Mouse (Mus musculus) heart, postnatal 0 days (tissue): ENCODE measurements around the gene Lefty2. TPM values are rescaled to one million over a fixed set of nuclear protein-coding genes. Genes with fewer than 3 reads are reported as not detected.

Experiments used
- ATAC-seq: fragments of 200-750 bp; cut with Nextera tagmentation; 2 replicates; pipeline ENCODE4 v1.8.0; 2017; ENCODE audit warnings: low read depth, moderate number of reproducible peaks, moderate library complexity; ENCODE audit not compliant: insufficient read depth
- DNase-seq: peaks from one replicate; pipeline ENCODE4 v3.0.0-alpha.2; 2016; ENCODE audit warnings: low spot score
- H3K27ac ChIP-seq: fragments of 300-500 bp; sonication (generic); 2 replicates; pipeline ENCODE4 v1.5.1; 2014; ENCODE audit warnings: low read depth, mild to moderate bottlenecking
- H3K27me3 ChIP-seq: fragments of 300-500 bp; sonication (generic); 2 replicates; pipeline ENCODE4 v1.6.1; 2014; ENCODE audit warnings: low read length, mixed read lengths; ENCODE audit not compliant: control insufficient read depth, insufficient read depth
- H3K36me3 ChIP-seq: fragments of 300-500 bp; sonication (generic); replicated peaks from 2 replicates; pipeline ENCODE4 v1.6.1; 2014; ENCODE audit warnings: low read length, mixed read lengths; ENCODE audit not compliant: control insufficient read depth, insufficient read depth
- H3K4me1 ChIP-seq: fragments of 300-500 bp; sonication (generic); 2 replicates; pipeline ENCODE4 v1.6.1; 2014; ENCODE audit warnings: antibody characterized with exemption; ENCODE audit not compliant: control insufficient read depth, insufficient read depth
- H3K4me2 ChIP-seq: fragments of 300-500 bp; sonication (generic); 2 replicates; pipeline ENCODE4 v1.6.1; 2014; ENCODE audit warnings: low read depth, mild to moderate bottlenecking, low read length, moderate library complexity
- H3K4me3 ChIP-seq: fragments of 300-500 bp; sonication (generic); 2 replicates; pipeline ENCODE4 v1.5.1; 2014; ENCODE audit warnings: low read depth, low read length
- H3K9ac ChIP-seq: fragments of 300-500 bp; sonication (generic); replicated peaks from 2 replicates; pipeline ENCODE4 v1.6.1; 2014; ENCODE audit warnings: low read depth, low read length, mixed read lengths
- H3K9me3 ChIP-seq: fragments of 300-500 bp; sonication (generic); replicated peaks from 2 replicates; pipeline ENCODE4 v1.6.1; 2016; ENCODE audit warnings: low read length; ENCODE audit not compliant: control insufficient read depth
- CTCF ChIP-seq: IDR thresholded peaks from 2 replicates; pipeline ENCODE4 v1.5.1; 2016; ENCODE audit warnings: antibody characterized with exemption, control low read depth, low read depth
- EP300 ChIP-seq: IDR thresholded peaks from 2 replicates; pipeline ENCODE4 v1.6.1; 2016; ENCODE audit warnings: antibody characterized with exemption, low read depth
- WGBS: fragments of 180-500 bp; shearing (Covaris S2); extraction: QIAGEN DNeasy Blood & Tissue Kit; methylation state at CpG from one replicate; pipeline ENCODE4 v1.1.7; 2014; 5-methylcytosine and 5-hydroxymethylcytosine counted together
- polyA plus RNA-seq: library from polyadenylated mRNA; unstranded; fragments of >200 nt; fragmentation: Nextera tagmentation; extraction: Ambion mirVana; gene quantifications from 2 replicates; pipeline ENCODE4 v1.2.1, GENCODE M21; 2015
- total RNA-seq: library from RNA; depleted of rRNA; stranded (reverse); fragments of >200 nt; gene quantifications from 2 replicates; pipeline ENCODE4 v1.2.3, GENCODE M21; 2014; ENCODE audit warnings: low replicate concordance

The Lefty2 gene
- total and polyA plus RNA-seq, 2 experiments from 2014 or later: 0.07 TPM; not detected in 1

DNA sequence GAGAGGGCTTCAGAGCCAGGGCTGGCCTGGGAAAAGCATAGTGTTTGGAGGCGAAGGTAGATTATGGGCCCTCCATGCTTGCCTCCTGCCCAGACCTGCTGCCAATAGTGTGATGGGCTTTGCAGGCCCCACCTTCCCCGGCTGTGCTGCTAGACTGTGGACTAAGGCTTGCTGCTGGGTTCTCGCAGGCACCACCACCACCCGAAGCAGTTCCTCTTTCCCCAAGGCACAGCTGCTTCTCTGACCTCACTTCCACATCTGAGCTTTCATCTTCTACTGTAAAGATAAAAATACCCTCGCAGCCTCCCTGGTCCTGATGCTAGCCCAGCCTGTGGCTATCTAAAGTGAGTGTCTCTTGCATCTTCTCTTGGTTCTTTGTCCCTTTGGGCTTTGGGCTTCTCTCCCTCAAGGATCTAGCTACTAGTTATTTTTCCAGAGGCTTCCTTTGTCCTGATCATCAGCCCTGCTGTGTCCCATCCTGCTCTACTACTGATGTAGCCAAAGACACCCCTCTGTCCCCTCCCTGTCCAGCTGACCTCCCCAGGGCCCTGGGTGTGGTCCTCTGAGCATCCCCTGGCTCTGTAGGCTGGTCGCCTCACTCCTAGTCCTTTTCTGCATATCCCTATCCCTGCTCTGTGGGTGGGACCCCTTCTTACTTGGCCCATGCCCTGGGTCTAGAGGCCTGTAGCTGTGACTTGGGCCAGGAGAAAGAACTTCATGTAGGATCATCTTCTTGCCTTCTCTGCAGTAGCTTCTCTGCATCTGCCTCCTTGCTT, 29.6 kb downstream of the Lefty2 start:
- no peak overlapping the region for H3K9ac ChIP-seq
- H3K9me3 ChIP-seq: no peaks in the 10 kb centered on the region
- H3K36me3 ChIP-seq: no peaks in the 10 kb centered on the region
- no peaks in the 10 kb centered on the region for H3K4me1 ChIP-seq
- H3K4me3 ChIP-seq: no peak overlapping the region
- WGBS: 53% methylated on average over 6 of the region's 6 CpGs
- no peak overlapping the region for H3K27ac ChIP-seq
- no peak overlapping the region for H3K4me2 ChIP-seq
- ATAC-seq (no peak), DNase-seq (no peak)
- H3K27me3 ChIP-seq: no peaks in the 10 kb centered on the region
- TF ChIP-seq CTCF (no peak), EP300 (no peak)

- Histone ChIP-seq H3K4me2 (no peak overlapping the region), H3K36me3 (no peaks in the 10 kb centered on the region), H3K9me3 (no peaks in the 10 kb centered on the region), H3K4me1 (no peaks in the 10 kb centered on the region), H3K27me3 (no peaks in the 10 kb centered on the region), H3K9ac (no peak overlapping the region), H3K27ac (no peak overlapping the region), H3K4me3 (no peak overlapping the region)
- WGBS: 52% methylated on average over 2 of the region's 2 CpGs
- TF ChIP-seq EP300 (no peak), CTCF (no peak)
- no peak for DNase-seq
- no peak for ATAC-seq
Measured at GRCm38 (mm10) chr1:180924737-180925136, 31.8 kb downstream of the Lefty2 start.

DNA sequence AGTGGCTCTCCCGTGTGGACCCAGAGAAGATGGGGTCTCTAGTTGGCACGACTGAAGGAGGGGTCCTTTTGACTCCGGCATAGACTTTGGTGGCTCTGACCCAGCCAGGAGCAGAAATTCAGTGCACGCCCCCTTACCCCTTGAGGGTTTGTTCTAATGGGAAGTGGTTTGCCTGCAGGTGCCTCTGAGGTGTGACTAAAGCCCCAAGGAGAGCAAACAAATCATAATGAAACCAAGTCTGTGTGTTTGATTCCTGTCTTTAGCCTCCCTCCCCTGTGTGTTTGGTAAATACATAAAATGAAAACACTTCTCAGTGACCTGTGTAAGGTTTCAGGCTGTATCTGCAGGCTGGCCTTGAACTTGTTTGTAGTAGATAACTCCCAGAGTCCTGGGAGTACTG, 33.4 kb downstream of the Lefty2 start:
- Histone ChIP-seq H3K9me3 (no peaks in the 10 kb centered on the region), H3K36me3 (no peaks in the 10 kb centered on the region), H3K9ac (no peak overlapping the region), H3K4me2 (no peak overlapping the region), H3K27me3 (no peaks in the 10 kb centered on the region), H3K27ac (no peak overlapping the region), H3K4me1 (no peaks in the 10 kb centered on the region), H3K4me3 (no peak overlapping the region)
- no peak for TF ChIP-seq EP300
- DNase-seq (no peak), ATAC-seq (no peak)
- WGBS: 63% methylated on average over 4 of the region's 4 CpGs

DNA sequence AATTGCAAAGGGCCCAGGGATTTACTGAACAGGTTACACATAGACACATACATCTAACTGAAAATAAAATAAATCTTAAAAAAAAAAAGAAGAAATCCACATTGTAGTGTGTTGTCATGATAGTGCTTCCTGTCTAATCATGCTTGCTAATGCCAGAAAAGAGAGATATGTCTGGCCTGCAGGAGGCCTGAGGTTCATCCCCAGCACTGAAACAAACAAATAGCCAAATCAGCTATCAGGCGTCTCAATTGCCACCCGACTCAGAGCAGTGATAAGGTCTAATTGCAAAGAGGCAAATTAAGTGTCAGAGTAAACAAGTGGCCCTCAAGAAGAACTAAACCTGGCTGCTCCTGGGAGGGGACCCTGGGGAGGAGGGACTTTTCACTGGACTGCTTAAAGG, 36.7 kb downstream of the Lefty2 start:
- no peak for DNase-seq
- H3K4me2 ChIP-seq: no peak overlapping the region
- H3K4me3 ChIP-seq: no peak overlapping the region
- TF ChIP-seq EP300: no peak
- TF ChIP-seq CTCF: no peak
- 27% methylated on average over 2 of the region's 2 CpGs for WGBS
- H3K36me3 ChIP-seq: no peaks in the 10 kb centered on the region
- H3K27ac ChIP-seq: no peak overlapping the region
- no peaks in the 10 kb centered on the region for H3K9me3 ChIP-seq
- H3K27me3 ChIP-seq: peaks cover 8% of the 10 kb centered on the region
- no peak overlapping the region for H3K9ac ChIP-seq
- H3K4me1 ChIP-seq: no peaks in the 10 kb centered on the region
- no peak for ATAC-seq

- DNase-seq (no peak), ATAC-seq (no peak)
- H3K36me3 ChIP-seq: no peaks in the 10 kb centered on the region
- no peaks in the 10 kb centered on the region for H3K9me3 ChIP-seq
- 48% methylated on average over 3 of the region's 3 CpGs for WGBS
- no peak overlapping the region for H3K4me3 ChIP-seq
- H3K4me1 ChIP-seq: no peaks in the 10 kb centered on the region
- no peak overlapping the region for H3K27ac ChIP-seq
- peaks cover 23% of the 10 kb centered on the region for H3K27me3 ChIP-seq
- no peak for TF ChIP-seq CTCF
- no peak for TF ChIP-seq EP300
- no peak overlapping the region for H3K9ac ChIP-seq
- H3K4me2 ChIP-seq: no peak overlapping the region
Measured at GRCm38 (mm10) chr1:180931106-180931505, 38.2 kb downstream of the Lefty2 start.

- H3K4me3 ChIP-seq: no peak overlapping the region
- TF ChIP-seq CTCF: no peak
- TF ChIP-seq EP300: no peak
- WGBS: 36% methylated on average over 6 of the region's 6 CpGs
- H3K27ac ChIP-seq: no peak overlapping the region
- peaks cover 3% of the 10 kb centered on the region; the same call in 1 of the 2 replicates for H3K4me1 ChIP-seq
- no peak for ATAC-seq
- peaks cover 28% of the 10 kb centered on the region for H3K27me3 ChIP-seq
- H3K9ac ChIP-seq: no peak overlapping the region
- no peaks in the 10 kb centered on the region for H3K9me3 ChIP-seq
- no peak for DNase-seq
- no peaks in the 10 kb centered on the region for H3K36me3 ChIP-seq
- H3K4me2 ChIP-seq: no peak overlapping the region
Measured at GRCm38 (mm10) chr1:180933659-180934058, 40.8 kb downstream of the Lefty2 start.
